Mouse (Mus musculus) heart, adult 2 months (tissue): Measurements from ENCODE around the gene Bspry. TPM values are rescaled to one million over a fixed set of nuclear protein-coding genes. Genes with fewer than 3 reads are reported as not detected.

ENCODE experiments used
- DNase-seq, 2 experiments: peaks; one replicate each; pipeline ENCODE4 v3.0.0; 2021
- H3K27ac ChIP-seq: fragments of 200-600 bp; 2 replicates; pipeline ENCODE4 v1.8.1; 2022
- H3K27me3 ChIP-seq: fragments of 200-500 bp; 2 replicates; pipeline ENCODE4 v1.6.1; 2012; ENCODE audit warnings: mild to moderate bottlenecking, low read length, inconsistent platforms, mixed read lengths; ENCODE audit not compliant: control insufficient read depth, insufficient read depth
- H3K36me3 ChIP-seq: fragments of 200-500 bp; 2 replicates; pipeline ENCODE4 v1.6.1; 2012; ENCODE audit warnings: low read length, inconsistent platforms; ENCODE audit not compliant: control insufficient read depth, insufficient read depth
- H3K4me1 ChIP-seq: fragments of 200-500 bp; 2 replicates; pipeline ENCODE4 v1.6.1; 2011; ENCODE audit warnings: low read length; ENCODE audit not compliant: control insufficient read depth, insufficient read depth
- H3K4me3 ChIP-seq: fragments of 200-600 bp; 2 replicates; pipeline ENCODE4 v1.8.1; 2022
- H3K79me2 ChIP-seq: fragments of 200-500 bp; replicated peaks from 2 replicates; pipeline ENCODE4 v1.6.1; 2012; ENCODE audit warnings: mild to moderate bottlenecking, inconsistent platforms, low read length, moderate library complexity, mixed read lengths; ENCODE audit not compliant: control insufficient read depth, insufficient read depth
- H3K9ac ChIP-seq: fragments of 200-500 bp; 2 replicates; pipeline ENCODE4 v1.6.1; 2012; ENCODE audit warnings: low read depth, mild to moderate bottlenecking, control low read depth, inconsistent platforms, low read length, mixed read lengths
- CTCF ChIP-seq: fragments of 200-600 bp; IDR thresholded peaks from 2 replicates; pipeline ENCODE4 v1.8.1; 2022; ENCODE audit warnings: antibody characterized with exemption, mild to moderate bottlenecking, moderate library complexity
- EP300 ChIP-seq: fragments of 200-500 bp; IDR thresholded peaks from 2 replicates; pipeline ENCODE4 v1.6.1; 2011; ENCODE audit warnings: low read depth, low read length, control low read depth; ENCODE audit not compliant: insufficient read depth
- POLR2A ChIP-seq: fragments of 200-500 bp; IDR thresholded peaks from 2 replicates; pipeline ENCODE4 v1.6.1; 2011; ENCODE audit warnings: mild to moderate bottlenecking, low read depth, low read length, control low read depth; ENCODE audit not compliant: insufficient read depth
- WGBS: fragments of 180-500 bp; shearing (Covaris S2); methylation state at CpG from one replicate; pipeline ENCODE4 v1.1.7; 2018; 5-methylcytosine and 5-hydroxymethylcytosine counted together
- intact Hi-C: fragments of 180-260 bp; cut with DNase I; formaldehyde crosslinking; loops from one replicate; pipeline ENCODE4 v1.15.1; 2025
- polyA plus RNA-seq: library from polyadenylated mRNA; depleted of rRNA; stranded (reverse); fragments of >200 nt; gene quantifications from 2 replicates; pipeline ENCODE4 v1.2.3, GENCODE M21; 2012; rRNA removed
- total RNA-seq, 2 experiments: library from RNA; stranded (reverse); gene quantifications; 2 replicates each; pipeline ENCODE4 v1.2.3; 2021

The Bspry gene
- total and polyA plus RNA-seq, 3 experiments, result 0.09 to 1.2 (median 0.13) TPM

- Histone ChIP-seq H3K9ac (no peak overlapping the region), H3K4me3 (no peak overlapping the region), H3K4me1 (no peaks in the 10 kb centered on the region), H3K79me2 (no peaks in the 10 kb centered on the region), H3K27ac (no peak overlapping the region), H3K27me3 (no peaks in the 10 kb centered on the region), H3K36me3 (no peaks in the 10 kb centered on the region)
- TF ChIP-seq POLR2A (no peak), CTCF (no peak), EP300 (no peak)
- no peak for DNase-seq
- WGBS, result 81% methylated on average over 6 of the region's 6 CpGs
- intact Hi-C loops, result no loop called here
These were observed 63.9 kb downstream of the Bspry start for GRCm38 (mm10) chr4:62543782-62544181.

- Histone ChIP-seq H3K27me3 (no peaks in the 10 kb centered on the region), H3K79me2 (no peaks in the 10 kb centered on the region), H3K27ac (no peak overlapping the region), H3K9ac (no peak overlapping the region), H3K4me3 (no peak overlapping the region), H3K36me3 (no peaks in the 10 kb centered on the region), H3K4me1 (no peaks in the 10 kb centered on the region)
- intact Hi-C loops, result no loop called here
- no peak for DNase-seq
- TF ChIP-seq POLR2A (no peak), EP300 (no peak), CTCF (no peak)
These were observed 64.9 kb downstream of the Bspry start for GRCm38 (mm10) chr4:62544801-62545200.

Other genes starting within 250 kb of the Bspry start
- 1 to 10 TPM; 1.5 to 2.0 TPM for gene Zfp37, start 249.0 kb upstream of the Bspry start, total RNA-seq
- gene Zfp37, start 249.0 kb upstream of the Bspry start, polyA plus RNA-seq, result 0.25 and 0.88 TPM in 2 replicates
- 10 to 100 TPM; 19.9 to 22.9 TPM for gene Slc31a2, start 217.5 kb upstream of the Bspry start, total RNA-seq
- gene Slc31a2, start 217.5 kb upstream of the Bspry start, polyA plus RNA-seq, result 19.1 and 27.8 TPM in 2 replicates
- 10 to 100 TPM; 16.6 to 19.6 TPM for gene Fkbp15, start 119.5 kb upstream of the Bspry start, total RNA-seq
- 14.7 and 19.4 TPM in 2 replicates for gene Fkbp15, start 119.5 kb upstream of the Bspry start, polyA plus RNA-seq
- 10 to 100 TPM; 17.4 to 19.1 TPM for gene Slc31a1, start 119.3 kb upstream of the Bspry start, total RNA-seq
- 14.8 and 25.5 TPM in 2 replicates for gene Slc31a1, start 119.3 kb upstream of the Bspry start, polyA plus RNA-seq
- gene Cdc26, start 71.4 kb upstream of the Bspry start, total RNA-seq, result 10 to 100 TPM; 44.6 to 47.7 TPM
- 23.8 and 49.8 TPM in 2 replicates for gene Cdc26, start 71.4 kb upstream of the Bspry start, polyA plus RNA-seq
- gene Prpf4, start 71.3 kb upstream of the Bspry start, total RNA-seq, result 1 to 10 TPM; 9.9 TPM
- 7.4 and 11.3 TPM in 2 replicates for gene Prpf4, start 71.3 kb upstream of the Bspry start, polyA plus RNA-seq
- gene Rnf183, start 44.8 kb upstream of the Bspry start, total RNA-seq, result not detected
- not detected in 2 replicates for gene Rnf183, start 44.8 kb upstream of the Bspry start, polyA plus RNA-seq
- gene Wdr31, start 9.2 kb upstream of the Bspry start, total RNA-seq, result under 1 TPM; 0.20 to 0.57 TPM
- gene Wdr31, start 9.2 kb upstream of the Bspry start, polyA plus RNA-seq, result 0.35 and 0.50 TPM in 2 replicates
- gene Hdhd3, start 23.4 kb downstream of the Bspry start, total RNA-seq, result 1 to 10 TPM; 3.9 to 4.0 TPM
- gene Hdhd3, start 23.4 kb downstream of the Bspry start, polyA plus RNA-seq, result 9.0 and 11.2 TPM in 2 replicates
- 10 to 100 TPM; 65.6 to 70.8 TPM for gene Alad, start 39.9 kb downstream of the Bspry start, total RNA-seq
- gene Alad, start 39.9 kb downstream of the Bspry start, polyA plus RNA-seq, result 123 and 126 TPM in 2 replicates
- gene Pole3, start 45.0 kb downstream of the Bspry start, total RNA-seq, result 10 to 100 TPM; 16.1 to 19.1 TPM
- 10.5 and 18.0 TPM in 2 replicates for gene Pole3, start 45.0 kb downstream of the Bspry start, polyA plus RNA-seq
- not detected for gene 4933430I17Rik, start 45.3 kb downstream of the Bspry start, total RNA-seq
- gene 4933430I17Rik, start 45.3 kb downstream of the Bspry start, polyA plus RNA-seq, result not detected in 2 replicates
- gene Rgs3, start 79.8 kb downstream of the Bspry start, total RNA-seq, result 10 to 100 TPM; 23.5 to 33.7 TPM
- gene Rgs3, start 79.8 kb downstream of the Bspry start, polyA plus RNA-seq, result 48.1 and 49.4 TPM in 2 replicates